Mouse (Mus musculus) A20 (cell line): ENCODE data around the gene Zcchc13.
A peak's percentile ranks its signal among the peaks of the same experiment; 100 is the strongest.

Source experiments
- DNase-seq: peaks from one replicate; pipeline ENCODE4 v3.0.0-alpha.2; 2011; ENCODE audit warnings: low read depth, low spot score

The Zcchc13 gene

GRCm38 (mm10) chrX:103630303-103630702 lies at the start of gene Zcchc13:
Gene Zcchc13 (plus strand): TSS chrX:103630586.
- no peak for DNase-seq

DNA sequence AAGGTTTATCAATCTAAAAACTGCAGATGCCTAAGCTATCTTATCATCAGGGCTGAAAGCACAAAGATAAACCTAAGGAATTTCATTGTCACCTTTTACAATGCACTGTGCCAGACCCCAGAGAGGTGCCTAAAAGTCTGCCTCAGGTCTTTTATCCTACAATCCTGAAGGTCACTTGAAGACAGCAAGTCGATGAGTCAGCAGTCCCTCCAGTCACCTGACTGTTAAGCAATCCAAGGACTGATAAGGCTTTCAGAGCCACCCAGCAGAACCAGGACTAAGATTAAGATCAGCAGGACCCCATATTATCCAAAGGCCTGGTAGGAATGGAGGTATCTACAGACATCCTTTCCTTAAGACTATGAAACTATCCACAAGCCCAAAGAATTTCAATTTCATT lies 46.1 kb upstream of the Zcchc13 start:
- no peak for DNase-seq

GRCm38 (mm10) chrX:103592056-103592455 lies 38.3 kb upstream of the Zcchc13 start:
- peak; percentile 53 for DNase-seq

- peak; percentile 48 for DNase-seq
These were observed 27.8 kb upstream of the Zcchc13 start for GRCm38 (mm10) chrX:103602553-103602952.

GRCm38 (mm10) chrX:103604211-103604610 lies 26.2 kb upstream of the Zcchc13 start:
- DNase-seq, result no peak

DNA sequence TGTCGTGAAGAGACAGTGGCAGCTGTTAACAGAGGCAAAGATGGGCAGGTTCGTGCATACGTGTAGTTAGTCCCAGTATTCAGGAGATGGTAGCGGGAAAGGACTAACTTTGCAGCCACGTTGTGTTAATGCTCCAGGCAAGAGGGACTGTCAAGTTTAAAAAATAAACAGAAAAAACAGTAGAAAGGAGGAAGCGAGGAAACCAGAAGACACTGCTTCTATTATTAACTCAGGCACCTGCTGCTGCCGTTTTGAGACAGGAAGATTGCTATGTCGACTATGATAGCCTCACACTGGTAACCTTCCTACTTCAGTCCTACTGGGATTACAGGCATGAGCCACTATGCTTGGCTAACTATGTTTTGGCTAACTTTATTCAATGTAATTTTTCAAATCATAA lies 24.9 kb upstream of the Zcchc13 start:
- peak; percentile 79 for DNase-seq

GRCm38 (mm10) chrX:103610401-103610800 lies 20.0 kb upstream of the Zcchc13 start:
- no peak for DNase-seq

GRCm38 (mm10) chrX:103611462-103611861 lies 18.9 kb upstream of the Zcchc13 start:
- DNase-seq, result no peak

DNA sequence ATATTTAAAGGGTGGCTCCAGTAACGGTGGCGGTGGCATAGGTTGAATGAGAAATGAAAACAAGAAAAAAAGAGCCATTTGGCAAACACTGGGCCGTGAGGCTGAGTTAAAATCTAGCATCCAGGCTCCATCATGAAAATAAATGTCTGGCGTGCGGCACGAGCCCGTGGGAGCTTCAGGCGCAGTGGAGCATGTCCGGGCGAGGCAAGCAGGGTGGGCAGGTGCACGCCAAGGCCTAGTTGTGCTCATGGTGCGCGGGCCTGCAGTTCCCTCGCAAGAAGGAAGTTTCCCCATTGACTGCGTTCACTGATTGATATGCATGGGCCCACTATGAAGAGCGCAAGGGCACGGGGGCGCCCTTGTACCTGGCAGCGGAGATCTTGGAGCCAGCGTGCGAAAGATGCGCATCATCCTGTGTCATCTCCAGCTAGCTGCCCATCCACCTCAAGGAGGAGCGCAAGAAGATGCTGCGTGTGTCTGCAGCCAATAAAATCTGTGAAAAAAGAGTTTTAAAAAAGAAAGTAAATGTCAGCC lies 15.6 kb upstream of the Zcchc13 start:
- DNase-seq, result peak; percentile 87

DNA sequence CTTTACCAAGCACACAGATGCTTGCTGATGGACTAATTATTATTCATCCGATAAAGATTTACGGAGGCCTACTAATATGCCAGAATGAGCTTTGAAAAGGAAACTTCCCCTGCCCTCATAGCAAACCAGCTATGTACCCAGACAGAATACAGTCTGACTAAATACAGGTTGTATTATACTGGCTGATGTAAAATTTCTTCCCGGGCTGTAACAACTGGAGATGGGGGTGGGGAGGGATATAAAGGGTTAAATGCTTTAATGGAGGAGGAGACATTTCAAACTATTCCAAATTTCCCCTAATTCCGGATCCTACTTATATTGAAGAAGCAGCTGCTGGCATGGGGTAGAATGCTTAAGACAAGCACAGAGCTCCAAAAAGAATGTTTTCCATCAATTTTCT lies 14.9 kb upstream of the Zcchc13 start:
- peak; percentile 52 for DNase-seq

DNA sequence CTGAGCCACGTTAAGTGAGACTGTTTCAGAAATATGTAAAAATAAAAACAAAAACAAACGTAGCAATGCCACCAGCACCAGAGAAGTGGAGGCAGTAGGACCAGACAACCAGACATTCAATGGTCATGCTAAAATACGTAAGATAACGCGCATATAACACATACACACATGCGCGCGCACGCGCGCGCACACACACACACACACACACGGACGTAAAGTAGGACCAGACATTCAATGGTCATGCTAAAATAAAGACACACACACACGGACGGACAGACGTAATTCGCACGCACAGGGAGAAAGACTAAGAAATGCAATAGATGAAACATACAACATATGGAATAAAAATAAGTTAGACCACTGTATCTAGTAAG lies 14.2 kb upstream of the Zcchc13 start:
- DNase-seq, result peak; percentile 81

DNA sequence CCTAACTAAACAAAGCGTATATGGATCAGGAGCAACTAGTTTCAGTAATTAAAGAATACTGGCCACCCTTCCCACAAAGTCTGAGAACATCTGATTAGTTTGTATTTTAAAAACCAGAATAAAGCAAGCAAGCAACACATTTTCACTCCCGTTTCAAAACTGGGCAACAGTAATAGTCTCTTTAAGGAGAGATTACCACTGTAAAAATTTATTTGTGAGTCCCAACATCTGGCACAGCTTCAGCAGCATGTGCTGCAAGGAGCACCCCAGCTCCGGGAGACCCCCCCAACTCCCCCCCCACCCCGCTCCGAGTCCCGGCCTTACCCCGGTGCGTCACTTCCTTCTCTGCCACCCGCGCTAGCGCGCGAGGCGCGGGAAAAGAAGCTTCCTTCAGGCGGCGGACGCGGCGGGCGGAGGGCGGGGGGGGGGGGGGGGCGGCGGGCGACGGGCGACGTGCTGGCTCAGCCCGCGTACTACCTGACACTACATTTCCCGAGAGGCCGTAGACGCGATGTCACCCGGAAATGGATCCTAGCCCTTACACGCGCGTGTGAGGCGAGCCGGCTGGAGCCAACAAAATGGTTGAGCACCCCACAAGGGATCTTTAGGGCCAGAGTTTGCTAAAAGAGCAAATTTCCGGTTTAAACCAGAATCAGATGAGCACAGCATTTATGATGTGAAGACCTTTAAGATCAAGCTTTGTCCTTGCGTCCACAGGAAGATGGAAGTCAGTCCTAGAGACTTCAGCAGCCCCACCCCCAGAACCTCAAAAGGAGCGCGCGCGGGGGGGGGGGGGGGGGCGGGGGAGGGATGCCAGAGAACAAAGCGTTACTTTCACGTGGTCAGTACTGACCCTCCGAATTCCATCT lies 13.6 kb upstream of the Zcchc13 start:
- DNase-seq, result peak; percentile 90

- peak; percentile 51 for DNase-seq
These were observed 12.8 kb upstream of the Zcchc13 start for GRCm38 (mm10) chrX:103617405-103618095.

DNA sequence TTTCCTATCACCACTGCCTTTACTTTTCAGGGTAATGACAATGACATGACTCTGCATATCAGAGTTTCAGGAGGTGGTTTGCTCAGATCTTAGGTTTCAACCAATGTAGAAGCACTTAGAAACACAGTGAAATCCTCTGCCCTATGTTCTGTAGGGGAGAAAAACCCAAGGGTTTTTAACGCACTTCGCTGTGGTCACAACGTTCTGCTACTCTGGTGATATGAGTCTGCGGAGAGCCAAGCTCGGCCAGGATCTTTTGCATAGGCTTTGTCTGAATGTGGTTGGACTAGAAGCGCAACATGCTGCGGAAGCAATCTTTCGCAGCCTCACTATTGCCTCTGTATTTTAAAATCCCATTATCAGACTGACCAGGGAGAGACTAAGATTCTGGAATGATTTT lies 8.6 kb upstream of the Zcchc13 start:
- peak; percentile 71 for DNase-seq

GRCm38 (mm10) chrX:103622260-103622934 lies 8.0 kb upstream of the Zcchc13 start:
- DNase-seq, result peak; percentile 95

DNA sequence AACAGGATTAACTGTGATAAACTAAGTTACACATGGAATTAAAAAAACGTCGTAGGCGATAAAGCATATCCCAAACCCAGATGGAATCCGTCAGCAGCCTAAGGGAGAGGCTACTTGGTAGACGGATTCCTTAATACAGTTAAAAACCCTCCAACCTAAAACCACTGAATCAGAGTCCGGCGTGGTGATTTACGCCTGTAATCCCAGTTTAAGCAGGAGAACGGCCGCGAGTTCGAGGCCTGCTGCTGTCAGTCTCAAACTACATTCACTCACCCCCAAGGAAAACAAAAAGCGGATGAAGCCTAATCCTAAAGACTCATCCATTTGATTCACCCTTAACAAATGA lies 7.5 kb upstream of the Zcchc13 start:
- DNase-seq, result peak; percentile 60

DNA sequence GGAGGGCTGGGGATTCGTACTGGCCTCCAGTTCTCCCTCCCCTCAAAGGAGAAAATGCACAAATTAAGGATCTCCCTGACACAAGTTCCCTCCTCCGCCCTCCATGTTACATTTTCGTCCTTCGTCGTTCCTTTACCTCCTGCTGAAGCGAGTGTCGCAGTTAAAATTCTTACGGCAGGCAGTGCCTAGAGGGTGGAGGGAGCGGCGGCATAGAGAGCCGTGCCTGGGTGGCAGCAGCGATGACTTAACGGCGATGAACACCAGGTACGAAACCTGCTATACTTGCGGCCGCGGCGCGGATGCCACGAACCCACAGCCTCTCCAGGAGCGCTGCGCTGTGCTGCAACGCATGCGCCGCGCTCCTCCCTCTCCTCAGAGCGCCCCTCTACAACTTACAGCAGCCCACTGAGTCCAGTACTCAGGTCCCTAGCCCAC lies 7.0 kb upstream of the Zcchc13 start:
- peak; percentile 80 for DNase-seq

DNA sequence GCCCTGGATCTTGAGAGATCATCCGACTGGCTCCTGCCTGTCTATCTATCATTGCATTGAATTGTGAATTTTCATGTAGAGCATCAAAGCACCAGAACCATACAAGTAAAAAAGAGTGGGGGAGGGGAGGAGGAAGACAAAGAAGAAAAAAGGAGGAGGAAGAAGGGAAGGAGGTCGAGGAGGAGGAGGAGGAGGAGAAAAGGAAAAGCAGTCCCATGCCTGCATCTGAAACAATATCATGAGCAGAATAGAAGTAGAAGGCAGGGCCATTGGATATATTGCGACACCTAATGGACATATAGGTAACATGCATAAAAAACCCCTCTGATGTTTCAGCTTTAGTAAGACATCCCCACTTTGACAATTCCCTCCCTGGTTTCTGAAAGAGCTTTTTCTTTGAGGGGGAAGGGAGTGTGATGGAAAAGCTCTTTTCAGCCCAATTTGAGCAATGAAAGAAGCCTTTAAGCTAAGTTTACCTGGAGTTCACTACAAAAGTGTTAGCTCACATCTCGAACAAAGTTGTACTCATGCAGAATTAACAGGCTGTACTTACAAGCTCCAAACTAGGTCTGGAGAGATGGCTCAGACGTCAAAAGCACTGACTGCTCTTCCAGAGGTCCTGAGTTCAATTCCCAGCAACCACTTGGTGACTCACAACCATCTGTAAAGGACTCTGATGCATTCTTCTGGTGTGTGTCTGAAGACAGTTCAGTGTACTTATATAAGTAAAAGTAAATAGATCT lies 5.8 kb upstream of the Zcchc13 start:
- DNase-seq, result peak; percentile 59

- peak; percentile 63 for DNase-seq
These were observed 1.5 kb upstream of the Zcchc13 start for GRCm38 (mm10) chrX:103628890-103629289.

DNA sequence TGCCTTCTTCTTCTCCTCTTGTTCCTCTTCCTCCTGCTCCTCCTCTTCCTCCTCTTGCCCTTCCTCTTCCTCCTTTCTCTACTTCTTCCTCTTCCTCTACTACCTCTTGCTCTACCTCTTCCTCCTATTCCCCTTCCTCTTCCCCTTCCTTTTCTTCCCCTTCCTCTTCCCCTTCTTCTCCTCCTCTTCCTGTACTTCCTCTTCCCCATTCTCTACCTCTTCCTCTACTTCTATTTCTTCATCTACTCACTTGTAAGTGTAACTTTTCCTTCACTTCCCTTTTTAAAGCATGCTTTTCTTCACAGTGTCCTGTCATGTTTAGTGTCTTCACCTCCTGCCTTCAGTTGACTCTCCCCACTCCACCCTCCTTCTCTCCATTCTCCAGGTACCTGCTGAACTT lies 3.5 kb downstream of the Zcchc13 start:
- DNase-seq, result no peak

DNA sequence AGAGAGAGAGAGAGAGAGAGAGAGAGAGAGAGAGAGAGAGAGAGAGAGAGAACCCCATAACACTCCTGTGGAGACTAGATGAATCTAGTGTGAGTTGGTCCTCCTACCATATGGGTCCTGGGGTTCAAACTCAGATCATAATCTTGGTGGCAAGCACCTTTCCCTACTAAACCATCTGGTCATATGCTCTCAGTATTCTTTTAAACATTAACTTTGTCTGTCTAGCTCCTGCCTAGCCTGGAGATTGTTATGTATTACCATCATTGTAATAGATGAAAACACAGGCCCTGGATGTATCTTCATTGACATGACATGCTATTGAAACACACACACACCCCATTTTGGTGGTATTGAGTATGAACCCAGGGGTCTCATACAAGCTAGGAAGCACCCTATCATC lies 5.6 kb downstream of the Zcchc13 start:
- no peak for DNase-seq
